In genomic region chr11:88717644-88718049, GRCm38 (mm10) we compare ENCODE assay signal across 8 mouse cellular contexts. TPM values are rescaled to one million over a fixed set of nuclear protein-coding genes. Genes with fewer than 3 reads are reported as not detected.
DNase-seq lines count a peak whose midpoint lies in the region; ATAC-seq and TF ChIP-seq lines count a peak whose summit lies in the region.

No protein-coding gene starts in this region.

- under 1% methylated on average over 35 of the region's 38 CpGs for WGBS in heart, postnatal 0 days
- WGBS in lung, embryonic 16.5 days, result 2% methylated on average over 7 of the region's 38 CpGs

- peak overlapping the region; percentile 99 for H3K4me3 ChIP-seq in heart, postnatal 0 days (ENCODE audit: low read depth, low read length)
- H3K4me3 ChIP-seq in lung, embryonic 16.5 days (ENCODE audit: low read length), result peak overlapping the region; percentile 81

- H3K9ac ChIP-seq in heart, postnatal 0 days (replicated peaks; ENCODE audit: low read depth, low read length), result peak overlapping the region; percentile 100
- H3K9ac ChIP-seq in lung, embryonic 16.5 days (ENCODE audit: low read length), result peak overlapping the region; percentile 95

- peak overlapping the region; percentile 99 for H3K4me2 ChIP-seq in heart, postnatal 0 days (ENCODE audit: low read depth, low read length)
- H3K4me2 ChIP-seq in lung, embryonic 16.5 days (ENCODE audit: low read depth, low read length), result peak overlapping the region; percentile 76

- H3K9me3 ChIP-seq in heart, postnatal 0 days (replicated peaks; ENCODE audit: control insufficient read depth, low read length), result no peaks in the 10 kb centered on the region
- no peaks in the 10 kb centered on the region for H3K9me3 ChIP-seq in lung, embryonic 16.5 days (ENCODE audit: control insufficient read depth, low read length)

- no peak for ATAC-seq in CD4-positive, CD25-positive, alpha-beta regulatory T cell, adult 4 months
- peak; percentile 24 for ATAC-seq in heart, postnatal 0 days (ENCODE audit: insufficient read depth, low read depth)
- ATAC-seq in lung, embryonic 16.5 days (ENCODE audit: low read depth), result peak; percentile 43

- peak overlapping the region; percentile 99 for H3K27ac ChIP-seq in heart, postnatal 0 days (ENCODE audit: low read depth)
- peak overlapping the region; percentile 87 for H3K27ac ChIP-seq in lung, embryonic 16.5 days (ENCODE audit: low read length)

- peaks cover 15% of the 10 kb centered on the region; the same call in 1 of the 2 replicates for H3K4me1 ChIP-seq in heart, postnatal 0 days (ENCODE audit: control insufficient read depth, insufficient read depth)
- peaks cover 20% of the 10 kb centered on the region for H3K4me1 ChIP-seq in lung, embryonic 16.5 days (replicated peaks; ENCODE audit: control insufficient read depth, insufficient read depth, low read length)

- TF ChIP-seq CTCF in heart, postnatal 0 days (IDR thresholded peaks at IDR 0.05; ENCODE audit: low read depth), result no peak

- TF ChIP-seq EP300 in heart, postnatal 0 days (IDR thresholded peaks at IDR 0.05; ENCODE audit: low read depth), result no peak

- no peaks in the 10 kb centered on the region for H3K27me3 ChIP-seq in heart, postnatal 0 days (ENCODE audit: control insufficient read depth, insufficient read depth, low read length)
- no peaks in the 10 kb centered on the region for H3K27me3 ChIP-seq in lung, embryonic 16.5 days (ENCODE audit: control insufficient read depth, insufficient read depth, low read depth, low read length)

- peak; percentile 69 for DNase-seq in CD4-positive, CD25-positive, alpha-beta regulatory T cell, adult 2 months (ENCODE audit: low read depth, low spot score)
- peak; percentile 23 for DNase-seq in right cerebral cortex, adult 18-20 months
- no peak for DNase-seq in right cerebral cortex, postnatal 10 days (ENCODE audit: low spot score in 2 of 2)
- peak; percentile 48 for DNase-seq in heart, postnatal 0 days (ENCODE audit: low spot score)
- DNase-seq in yolk sac, embryonic 10.5 days (ENCODE audit: low spot score), result peak; percentile 54
- DNase-seq in layer of hippocampus, postnatal 14 days (ENCODE audit: low spot score in 2 of 2), result no peak

- H3K36me3 ChIP-seq in heart, postnatal 0 days (replicated peaks; ENCODE audit: control insufficient read depth, insufficient read depth, low read length), result 0 out of 2 replicates have a peak, but pooled peaks cover under 1% of the 10 kb centered on the region
- H3K36me3 ChIP-seq in lung, embryonic 16.5 days (ENCODE audit: control insufficient read depth, insufficient read depth, low read length), result no peaks in the 10 kb centered on the region

RNA-seq across cellular contexts. Expression of gene Msi2, which starts 0.7 kb away (rescaled TPM):
- 10 to 100 TPM; 23.8 to 31.3 TPM for polyA plus RNA-seq in CD4-positive, CD25-positive, alpha-beta regulatory T cell, adult 4 months (2017; shearing (Covaris generic))
- 94.6 and 114 TPM in 2 replicates for total RNA-seq in heart, postnatal 0 days (2014; rRNA removed; ENCODE audit: low replicate concordance)
- 20.6 and 22.1 TPM in 2 replicates for polyA plus RNA-seq in heart, postnatal 0 days (2015; fragmentation: Nextera tagmentation; extraction: Ambion mirVana)
- 15.1 and 16.4 TPM in 2 replicates for polyA plus RNA-seq in lung, embryonic 16.5 days (2015; fragmentation: Nextera tagmentation; extraction: Ambion mirVana)
- total RNA-seq in layer of hippocampus, postnatal 14 days (2021), result 100 to 1,000 TPM; 116 to 121 TPM

Comparison
In these comparisons a context has a peak if more than half of its experiments do, and no peak if none do; other contexts are left out.
1. DNase-seq: peak in CD4-positive, CD25-positive, alpha-beta regulatory T cell, adult 2 months (single experiment), right cerebral cortex, adult 18-20 months (single experiment), heart, postnatal 0 days (single experiment) and yolk sac, embryonic 10.5 days (single experiment); none in right cerebral cortex, postnatal 10 days (0 of 2) and layer of hippocampus, postnatal 14 days (0 of 2).